Mouse (Mus musculus) fibroblast of lung, adult 2 months (primary cell): Measurements from ENCODE around the gene Maml2.

Source experiments
- DNase-seq: peaks from one replicate; pipeline ENCODE4 v3.0.0-alpha.2; 2011; ENCODE audit warnings: low read depth

Gene Maml2

DNA sequence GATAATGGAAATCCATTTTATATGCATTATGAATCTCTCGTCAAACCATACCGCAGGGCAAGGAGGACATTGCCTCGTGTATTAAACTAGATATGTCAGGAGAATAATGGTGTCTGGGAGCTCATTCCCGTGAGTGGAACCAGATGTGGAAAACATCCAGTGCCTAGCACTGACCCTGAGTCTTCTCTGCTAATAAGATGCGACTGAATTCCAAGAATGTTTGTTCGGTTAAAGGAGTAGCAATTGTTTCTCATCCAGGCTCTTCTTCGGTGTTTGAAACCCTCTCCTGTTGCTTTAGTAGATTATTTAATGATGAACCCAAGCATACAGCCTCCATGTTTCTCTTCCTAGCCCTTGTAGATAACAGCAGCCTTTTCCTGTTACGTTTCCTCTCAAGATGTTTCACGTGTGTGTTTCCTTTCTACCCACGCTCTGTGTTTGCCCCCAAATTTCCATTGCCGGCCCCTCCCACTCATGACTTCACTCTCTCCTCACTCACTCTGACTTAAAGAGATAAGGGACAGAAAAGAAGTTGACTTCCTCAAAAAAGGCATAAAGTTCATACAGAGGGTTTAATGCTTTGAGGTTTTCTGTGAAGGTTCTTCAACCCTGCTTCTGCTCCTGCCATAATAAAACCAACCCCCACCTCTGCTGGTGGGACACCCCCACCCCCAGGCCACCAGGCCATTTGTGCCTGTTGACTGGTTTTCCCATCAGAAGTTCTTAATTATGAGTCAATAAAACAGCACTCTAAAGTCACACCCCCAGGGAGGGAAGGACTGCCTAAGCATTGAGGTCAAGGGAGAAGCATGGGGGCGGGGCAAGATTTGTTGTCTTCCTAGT lies 238.9 kb downstream of the Maml2 start:
- DNase-seq, result no peak

DNA sequence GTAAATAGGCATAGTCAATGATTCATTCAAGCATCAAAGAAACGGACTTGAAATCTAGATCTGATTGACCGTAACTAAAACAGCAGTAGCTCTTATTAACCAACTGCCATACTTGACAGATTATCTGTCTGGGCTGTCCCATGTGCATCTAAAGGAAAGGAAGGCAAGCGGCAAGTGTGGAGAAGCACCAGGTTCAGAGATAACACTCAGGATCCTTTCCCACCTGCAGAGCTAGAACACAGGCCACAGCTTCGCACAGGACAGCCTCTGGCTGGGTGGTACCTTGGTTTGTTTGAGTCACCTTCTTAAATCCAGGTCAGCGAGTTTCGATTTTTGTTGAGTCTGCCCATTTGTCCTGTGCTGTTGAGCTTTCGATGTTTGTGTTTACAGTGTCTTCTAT lies 240.4 kb downstream of the Maml2 start:
- no peak for DNase-seq

DNA sequence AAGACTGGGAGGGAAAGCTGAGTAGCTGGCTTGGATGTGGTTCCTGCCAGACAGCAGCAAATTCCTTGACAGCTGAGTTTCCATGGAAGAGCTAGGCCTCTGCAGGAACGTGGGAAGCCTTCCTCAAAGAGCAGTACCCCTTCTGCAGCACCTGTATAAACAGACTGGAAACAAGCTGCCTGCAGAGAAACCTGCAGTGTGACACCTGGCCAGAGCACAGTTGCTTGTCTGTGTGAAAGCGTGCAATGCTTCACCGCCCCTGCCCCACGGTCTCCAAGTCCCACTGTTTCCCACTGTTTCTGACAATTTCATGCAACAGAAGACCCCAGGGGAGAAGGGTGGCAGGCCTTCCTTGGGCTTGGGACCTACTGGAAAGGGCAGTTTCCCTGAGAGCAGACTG lies 241.8 kb downstream of the Maml2 start:
- no peak for DNase-seq

DNA sequence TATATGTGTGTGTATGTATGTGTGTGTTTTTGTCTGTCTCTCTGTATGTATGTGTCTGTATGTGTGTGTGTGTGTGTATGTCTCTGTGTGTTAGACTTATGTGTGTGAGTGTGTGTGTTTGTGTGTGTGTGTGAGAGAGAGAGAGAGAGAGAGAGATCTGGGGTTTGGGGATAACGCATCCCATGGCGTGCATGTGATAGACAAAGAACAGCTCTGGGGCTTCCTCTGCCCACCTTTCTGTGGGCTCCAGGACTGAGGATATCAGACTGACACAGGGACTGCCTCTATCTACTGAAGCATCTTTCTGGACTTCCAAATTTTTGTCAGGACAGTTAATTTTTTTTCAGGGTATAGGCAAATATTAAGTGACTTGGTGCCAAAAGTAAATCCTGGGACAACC lies 242.5 kb downstream of the Maml2 start:
- no peak for DNase-seq

DNA sequence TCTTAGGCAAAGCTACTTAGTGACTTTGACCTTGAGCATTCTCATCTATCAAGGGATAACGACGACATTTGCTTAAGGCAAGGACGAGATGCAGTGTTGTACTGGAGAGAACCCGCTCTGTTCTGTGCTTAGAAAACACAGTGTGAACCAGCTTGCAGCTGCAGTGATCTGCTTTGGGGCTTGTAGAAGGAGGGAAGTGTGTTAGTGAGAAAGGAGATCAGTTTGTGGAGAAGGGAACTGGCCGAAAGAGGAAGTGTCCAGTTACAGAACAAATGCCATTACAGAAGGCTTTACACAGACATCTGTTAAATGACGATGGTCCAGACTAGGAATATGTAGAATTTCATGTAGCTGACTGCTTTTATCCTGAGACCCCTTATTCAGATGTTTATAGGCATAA lies 243.0 kb downstream of the Maml2 start:
- DNase-seq, result no peak

DNA sequence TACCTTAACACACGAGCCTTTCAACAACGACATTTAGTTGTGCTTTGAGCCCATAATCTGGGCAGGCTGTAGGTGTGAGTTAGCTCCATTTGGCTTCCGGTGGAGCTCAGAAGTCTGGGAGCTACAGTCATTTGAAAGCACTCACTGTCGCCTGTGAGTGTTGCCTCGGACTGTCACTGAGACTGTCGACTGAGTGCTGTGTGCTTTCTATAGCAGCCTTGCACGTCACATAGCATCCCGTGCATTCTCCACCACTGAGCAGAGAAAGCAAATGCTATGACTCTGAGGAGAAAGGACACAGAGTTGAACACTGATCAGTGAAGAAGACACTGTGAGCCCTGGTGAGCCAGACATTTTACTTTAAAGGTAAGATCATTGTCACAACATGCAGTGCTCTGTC lies 245.4 kb downstream of the Maml2 start:
- no peak for DNase-seq

DNA sequence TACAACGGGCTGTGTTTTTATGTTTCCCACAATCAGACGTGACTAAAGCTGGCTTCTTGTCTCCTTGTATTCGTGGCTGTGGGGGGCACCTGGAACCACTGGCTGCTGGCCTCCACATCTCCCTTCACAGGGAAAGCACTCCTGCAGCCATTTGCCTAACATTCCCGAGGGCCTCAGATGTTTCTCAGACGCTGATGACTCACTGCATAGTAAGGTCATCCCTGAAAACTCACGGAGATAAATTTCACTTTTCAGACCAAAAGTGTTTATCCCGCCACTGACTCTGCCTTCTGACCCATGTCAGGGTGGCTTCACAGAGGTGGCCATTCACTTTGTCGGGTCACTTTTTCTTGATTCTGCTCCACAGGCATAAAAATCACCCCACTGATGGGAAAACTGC lies 246.4 kb downstream of the Maml2 start:
- DNase-seq, result no peak

DNA sequence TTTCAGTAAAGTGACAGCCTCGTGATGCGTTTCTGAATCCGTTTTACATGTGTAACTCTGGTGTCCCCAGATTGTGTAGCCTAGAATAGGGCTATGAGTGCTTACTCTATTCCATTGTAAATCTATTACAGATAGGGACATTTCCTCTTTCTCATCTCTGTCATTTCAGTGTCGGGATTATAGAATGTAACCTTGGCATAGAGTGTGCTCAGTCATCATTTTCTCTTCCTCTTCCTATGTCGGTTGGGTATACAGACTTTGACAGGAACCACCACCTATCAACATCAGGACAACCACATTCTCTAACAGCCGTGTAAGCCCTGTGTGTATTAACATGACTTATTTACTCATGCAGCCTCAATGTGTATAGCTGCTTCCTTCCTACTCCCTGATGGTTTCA lies 248.0 kb downstream of the Maml2 start:
- no peak for DNase-seq

DNA sequence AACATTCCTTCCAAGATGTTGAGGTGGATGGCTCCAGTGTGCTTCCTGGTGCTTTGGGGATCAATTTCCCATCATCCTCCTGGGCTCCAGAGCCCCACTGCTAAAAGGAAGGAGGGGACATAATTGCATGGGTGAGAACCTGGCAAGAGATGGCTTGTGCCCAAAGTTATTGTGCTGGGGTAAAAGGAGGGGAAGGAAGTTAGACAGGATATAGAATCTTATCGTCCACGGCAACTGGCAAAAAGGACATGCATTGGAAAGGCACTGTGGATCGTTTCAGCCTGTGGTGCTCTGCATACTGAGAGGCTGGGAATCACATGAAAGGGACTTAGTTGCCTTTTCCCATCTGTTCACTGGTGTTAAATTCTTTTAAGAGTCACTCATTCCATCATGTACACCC lies 252.2 kb downstream of the Maml2 start:
- no peak for DNase-seq

DNA sequence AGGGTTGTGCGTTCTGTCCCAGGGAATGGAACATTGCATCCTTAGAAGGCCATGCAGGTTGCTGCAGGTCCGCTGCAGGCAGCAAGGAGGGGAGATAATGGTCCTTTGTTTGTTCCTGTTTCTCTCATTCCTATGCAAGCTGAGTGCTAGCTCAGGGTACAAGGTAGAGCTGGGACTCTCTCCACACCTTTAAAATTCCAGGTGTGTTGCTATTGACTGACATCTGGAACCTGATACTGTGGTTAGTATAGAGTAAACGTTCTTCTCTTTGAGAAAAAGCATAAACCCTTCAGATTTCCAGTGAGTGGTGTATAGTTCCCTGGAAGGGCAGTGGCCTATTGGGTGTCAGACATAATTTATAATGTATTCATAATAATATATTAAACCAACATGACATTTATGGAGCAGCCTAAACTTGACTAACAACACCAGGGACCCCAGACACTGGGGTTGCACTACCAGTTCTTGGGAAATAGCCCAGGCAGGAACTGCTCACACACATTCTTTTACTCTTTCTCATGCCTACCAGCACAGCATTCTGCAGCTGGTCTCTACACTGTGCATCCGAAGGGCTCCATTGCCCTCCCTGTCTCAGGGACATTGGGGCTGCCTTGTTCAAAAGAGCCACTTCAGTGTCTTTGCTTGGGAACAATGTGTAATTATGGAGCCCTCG lies 254.8 kb downstream of the Maml2 start:
- DNase-seq, result no peak

DNA sequence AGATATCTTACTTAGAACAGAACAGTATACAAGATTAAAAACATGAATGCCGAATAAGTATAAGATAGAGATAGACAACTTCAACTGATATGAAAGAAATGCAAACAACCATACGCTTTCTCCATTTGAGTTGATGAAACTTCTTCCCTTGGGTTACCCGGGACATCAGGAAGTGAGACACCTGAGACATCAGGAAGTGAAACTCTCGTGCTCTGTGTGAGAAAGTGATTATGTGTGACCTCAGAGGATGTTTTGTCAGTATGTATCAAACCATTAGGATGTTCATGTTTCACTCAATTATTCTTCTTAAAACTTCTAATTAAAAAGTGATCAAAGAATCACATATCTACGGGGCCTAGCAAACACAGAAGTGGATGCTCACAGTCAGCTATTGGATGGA lies 257.0 kb downstream of the Maml2 start:
- no peak for DNase-seq

DNA sequence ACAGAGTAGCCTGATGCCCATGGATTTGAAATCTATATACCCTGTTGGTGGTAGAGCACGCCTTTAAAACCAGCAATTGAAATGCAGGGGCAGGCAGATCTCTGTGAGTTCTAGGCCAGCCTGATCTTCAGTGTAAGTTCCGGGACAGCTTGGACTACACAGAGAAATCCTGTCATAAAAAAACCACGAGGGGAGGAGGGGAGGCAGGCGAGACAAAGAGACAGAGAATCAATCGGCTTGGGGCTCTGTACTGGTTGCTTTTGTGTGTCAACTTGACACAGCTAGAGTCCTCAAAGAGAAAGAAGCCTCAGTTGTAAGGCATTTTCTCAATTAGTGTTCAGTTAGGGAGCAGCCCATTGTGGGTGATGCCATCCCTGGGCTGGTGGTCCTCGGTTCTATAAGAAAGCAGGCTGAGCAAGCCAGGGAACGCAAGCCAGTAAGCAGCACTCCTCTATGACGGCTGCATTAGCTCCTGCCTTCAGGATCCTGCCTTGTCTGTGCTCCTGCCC lies 258.3 kb downstream of the Maml2 start:
- DNase-seq, result no peak

DNA sequence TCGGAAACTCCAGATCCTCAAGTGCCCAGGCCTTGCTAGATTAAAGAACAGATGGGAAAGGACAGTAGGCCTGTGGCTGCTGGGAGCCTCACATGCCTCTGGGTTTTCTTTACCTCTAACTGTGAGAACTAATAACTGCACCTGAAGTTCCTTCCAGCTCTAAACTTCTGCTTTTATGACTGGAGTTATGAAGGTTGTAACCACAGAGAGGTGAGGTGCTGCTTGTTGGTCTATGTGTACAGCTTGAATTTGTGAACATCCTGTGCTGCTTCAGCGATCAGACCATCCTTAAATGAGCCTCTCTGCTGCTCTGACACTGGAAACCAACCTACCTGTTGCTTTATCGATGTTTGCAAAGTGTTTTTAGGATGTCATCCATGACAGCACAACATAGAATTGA lies 258.9 kb downstream of the Maml2 start:
- DNase-seq, result no peak

DNA sequence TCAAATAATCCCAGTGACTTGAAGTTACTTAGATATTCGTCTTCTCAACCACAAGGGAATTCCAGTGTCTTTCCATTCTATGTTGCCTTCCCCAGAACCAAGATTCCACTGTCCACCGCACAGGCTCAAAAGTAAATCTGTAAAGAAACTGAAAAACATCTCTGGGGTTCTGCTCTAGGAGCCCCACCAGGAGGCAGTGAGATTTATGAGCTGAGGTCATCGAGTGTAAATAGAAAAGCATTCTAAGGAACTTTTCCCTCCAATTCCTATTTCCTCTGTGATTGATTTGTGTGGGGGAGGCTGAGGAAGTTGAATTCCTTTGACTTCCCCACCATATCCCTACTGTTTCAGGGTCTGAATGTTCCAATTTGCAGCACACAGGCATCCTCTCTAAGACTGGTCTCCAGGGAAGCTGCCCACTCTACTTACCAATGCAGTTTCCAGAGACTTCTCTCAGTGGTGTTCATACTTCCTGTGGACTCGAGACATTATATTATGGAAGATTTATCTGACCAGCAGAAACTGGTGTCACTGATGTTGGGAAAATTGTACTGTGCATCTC lies 261.1 kb downstream of the Maml2 start:
- no peak for DNase-seq

DNA sequence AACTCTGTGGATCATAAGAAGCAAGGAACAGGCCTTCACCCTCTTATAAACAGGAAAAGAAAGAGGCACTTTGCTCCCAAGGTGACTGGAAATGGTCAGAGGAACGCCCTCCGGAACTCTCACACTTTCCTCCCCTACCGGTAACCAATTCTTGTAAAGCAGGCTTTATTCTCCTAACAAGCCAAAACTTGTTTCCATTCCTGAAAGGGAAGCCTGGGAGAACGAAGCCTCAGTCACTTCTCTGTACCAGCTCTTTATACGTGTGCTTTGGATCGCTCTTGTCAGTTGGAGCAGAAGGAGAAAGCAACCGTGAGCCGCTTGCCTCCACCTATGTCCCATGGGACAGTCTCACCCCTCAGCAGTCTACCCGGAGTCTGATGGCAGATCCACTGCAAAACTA lies 262.9 kb downstream of the Maml2 start:
- no peak for DNase-seq

DNA sequence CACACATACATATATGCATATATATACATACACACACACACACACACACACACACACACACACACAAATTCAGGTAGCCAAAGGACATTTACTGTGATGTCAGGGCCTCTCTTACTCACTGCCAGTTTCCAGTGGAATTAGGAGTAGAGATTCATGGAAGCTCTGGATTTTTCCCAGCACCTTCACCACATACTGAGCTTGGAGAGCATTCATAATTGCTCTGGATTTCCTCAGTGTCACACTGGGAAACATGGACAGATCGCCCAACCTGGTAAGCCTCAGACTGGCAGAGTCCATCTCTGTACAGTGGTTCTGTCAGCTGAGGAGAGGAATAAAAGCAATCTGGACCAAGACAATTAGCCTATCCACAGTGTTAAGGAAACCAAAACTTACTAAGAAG lies 263.6 kb downstream of the Maml2 start:
- DNase-seq, result no peak

DNA sequence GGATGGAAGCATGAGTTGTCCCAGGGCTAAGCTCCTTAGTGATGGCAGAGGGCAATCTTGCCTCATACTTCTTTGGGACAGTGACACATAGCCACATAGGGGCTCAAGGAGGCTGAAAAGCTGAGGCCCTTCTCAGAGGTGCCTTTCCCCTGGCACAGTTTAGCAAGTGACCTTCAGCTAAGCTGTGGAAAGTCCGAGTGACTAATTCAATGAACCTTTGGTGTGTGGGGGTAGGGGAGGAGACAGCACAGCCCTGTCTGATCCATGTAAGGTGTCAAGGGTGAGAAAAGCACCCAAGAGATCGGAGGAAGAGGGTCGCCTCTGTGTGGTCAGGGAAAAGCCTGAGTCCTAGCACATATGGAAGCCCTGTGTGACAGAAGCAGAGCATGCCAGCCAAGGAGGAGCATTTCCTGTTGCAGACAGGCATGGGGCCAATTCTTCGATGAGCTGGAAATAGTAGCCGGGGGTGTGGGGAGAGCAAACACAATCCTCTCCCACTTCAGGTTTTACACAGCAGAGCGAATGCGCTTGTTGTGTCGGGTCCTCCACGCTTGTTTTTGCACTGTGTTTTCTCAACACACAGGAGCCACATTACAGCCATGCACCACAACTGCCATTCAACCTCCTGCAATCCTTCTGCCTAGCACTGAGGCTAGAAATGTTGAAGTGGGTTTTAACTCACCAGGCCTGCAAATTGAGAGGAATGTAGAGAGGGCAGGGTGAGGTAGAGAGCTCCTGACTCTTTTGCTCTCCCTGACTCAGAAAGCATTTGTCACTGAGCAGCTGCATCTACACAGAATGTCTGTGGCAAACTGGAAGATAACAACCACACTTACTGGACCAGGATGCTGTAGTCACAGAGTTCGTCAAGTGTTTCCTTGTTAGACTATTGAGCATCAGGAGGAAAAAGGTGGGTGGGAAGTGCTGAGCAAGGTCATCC lies 266.0 kb downstream of the Maml2 start:
- no peak for DNase-seq

DNA sequence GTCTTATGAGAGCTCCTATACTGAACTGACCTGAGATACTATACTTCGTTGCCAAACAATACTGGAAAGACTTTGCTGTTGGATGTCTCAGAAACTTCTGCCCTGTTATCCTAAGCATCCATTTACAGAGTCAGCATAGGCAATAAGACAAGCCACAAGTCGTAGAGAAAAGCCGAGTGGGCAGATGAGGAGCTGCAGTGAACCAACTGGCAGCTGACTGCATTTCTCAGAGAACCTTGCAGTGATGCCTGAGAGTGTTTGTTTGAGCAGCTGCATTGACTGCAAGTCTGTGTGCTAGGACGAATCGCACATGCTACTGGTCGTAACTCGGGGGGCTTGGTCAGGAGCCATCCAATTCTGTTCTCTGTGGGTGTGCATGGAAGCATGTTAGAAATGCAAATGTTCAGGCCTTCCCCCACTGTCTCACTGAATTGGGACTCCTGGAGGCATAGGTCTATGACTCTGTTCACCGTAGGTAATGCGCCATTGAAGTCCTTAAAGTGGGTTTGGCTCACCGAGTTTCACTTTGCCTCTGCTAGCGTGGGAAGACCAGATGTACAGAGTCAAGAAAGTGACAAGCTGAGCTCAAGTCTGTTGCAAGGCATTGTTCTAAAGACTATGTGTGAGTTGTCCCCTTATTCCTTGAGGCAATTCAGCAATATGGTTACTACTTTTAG lies 267.7 kb downstream of the Maml2 start:
- no peak for DNase-seq

DNA sequence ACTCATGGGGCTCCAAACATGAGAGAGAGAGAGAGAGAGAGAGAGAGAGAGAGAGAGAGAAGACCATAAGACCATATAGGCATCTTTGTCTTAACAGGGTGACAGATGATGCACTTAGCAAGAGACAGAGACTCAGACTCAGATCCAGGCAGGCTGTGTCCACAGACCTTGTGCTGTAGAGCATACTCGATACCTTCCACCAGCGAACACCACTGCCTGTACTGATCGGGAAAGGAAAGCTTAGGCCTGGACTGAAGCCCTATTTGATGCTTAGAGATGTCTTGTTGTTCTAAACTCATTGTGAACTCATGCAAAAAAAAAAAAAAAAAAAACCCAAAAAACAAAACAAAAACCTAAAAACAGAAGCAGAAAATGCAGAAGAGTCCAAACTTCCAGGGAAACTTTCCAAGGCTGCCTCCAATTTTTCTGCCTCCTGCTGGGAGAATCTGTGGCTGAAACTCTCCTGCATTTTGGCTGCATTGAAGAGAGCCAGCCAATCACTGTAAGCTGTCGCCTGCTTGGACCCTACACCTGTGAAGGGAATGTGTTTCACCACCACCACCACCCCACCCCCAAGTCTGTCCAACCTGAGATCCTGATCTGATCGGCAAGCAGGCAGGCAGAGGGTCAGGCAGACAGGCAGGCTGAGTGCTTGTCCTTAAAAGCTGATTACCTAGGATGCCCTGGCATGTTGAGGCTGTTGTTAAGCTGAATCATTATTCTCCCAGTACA lies 268.6 kb downstream of the Maml2 start:
- DNase-seq, result no peak

DNA sequence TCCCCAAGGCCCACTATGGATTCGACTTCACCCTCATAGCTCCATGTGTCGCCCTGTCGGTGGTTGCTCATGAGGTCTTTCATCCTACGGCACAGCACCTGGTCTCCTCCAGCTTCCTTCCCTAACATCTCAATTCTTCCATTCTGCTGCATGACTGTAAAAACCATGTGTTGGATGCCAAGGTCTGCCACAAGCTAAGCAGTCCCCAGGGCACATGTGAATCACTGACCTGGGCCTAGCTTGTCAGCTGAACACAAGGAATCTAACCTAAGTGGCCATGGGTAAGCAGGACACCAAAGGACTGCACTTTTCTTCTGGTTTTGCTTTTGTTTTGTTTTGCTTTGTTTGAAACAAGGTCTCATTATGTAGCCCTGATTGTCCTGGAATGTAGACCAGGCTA lies 271.3 kb downstream of the Maml2 start:
- no peak for DNase-seq

DNA sequence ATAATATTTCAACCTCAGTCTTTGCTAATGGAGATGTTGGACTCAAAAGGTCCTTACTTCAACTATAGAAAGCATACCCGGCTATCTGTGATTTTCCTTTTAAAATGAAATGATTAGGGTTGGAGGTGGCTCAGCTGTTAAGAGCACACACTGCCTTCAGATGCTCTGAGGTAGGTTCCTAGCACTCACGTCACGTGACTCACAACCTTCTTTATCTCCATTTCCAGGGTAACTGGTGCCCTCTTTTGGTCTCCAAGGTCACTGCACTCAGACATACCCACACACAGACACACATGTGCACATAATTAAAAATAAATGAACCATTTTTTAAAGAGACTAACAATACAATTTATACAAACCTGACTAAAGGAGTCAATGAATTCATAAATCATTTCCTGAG lies 275.1 kb downstream of the Maml2 start:
- no peak for DNase-seq
